Mouse (Mus musculus) heart, adult 18-20 months (tissue): Measurements from ENCODE around the gene Ehmt2. TPM values are rescaled to one million over a fixed set of nuclear protein-coding genes. Genes with fewer than 3 reads are reported as not detected.
A peak's percentile ranks its signal among the peaks of the same experiment; 100 is the strongest.
"Not testable (repeated sequence)": the region's sequence is repeated elsewhere in the genome, so short reads cannot be mapped to it uniquely, and the experiment has no call there.

Source experiments
- DNase-seq, 2 experiments: peaks; one replicate each; pipeline ENCODE4 v3.0.0; 2021 to 2022; ENCODE audit warnings: mixed read lengths in 1 of 2
- microRNA-seq, 2 experiments: library from miRNA; unstranded; fragments of <30 nt; microRNA quantifications; one replicate each; pipeline ENCODE4 v1.2.0; 2022
- total RNA-seq, 2 experiments: library from RNA; stranded (reverse); gene quantifications; 2 replicates each; pipeline ENCODE4 v1.2.3; 2021

The Ehmt2 gene
- total RNA-seq, 2 experiments from 2014 or later: 38.1 to 42.7 TPM

- DNase-seq: no peak
Measured at GRCm38 (mm10) chr17:34953258-34953657, 55.0 kb downstream of the Ehmt2 start.

DNA sequence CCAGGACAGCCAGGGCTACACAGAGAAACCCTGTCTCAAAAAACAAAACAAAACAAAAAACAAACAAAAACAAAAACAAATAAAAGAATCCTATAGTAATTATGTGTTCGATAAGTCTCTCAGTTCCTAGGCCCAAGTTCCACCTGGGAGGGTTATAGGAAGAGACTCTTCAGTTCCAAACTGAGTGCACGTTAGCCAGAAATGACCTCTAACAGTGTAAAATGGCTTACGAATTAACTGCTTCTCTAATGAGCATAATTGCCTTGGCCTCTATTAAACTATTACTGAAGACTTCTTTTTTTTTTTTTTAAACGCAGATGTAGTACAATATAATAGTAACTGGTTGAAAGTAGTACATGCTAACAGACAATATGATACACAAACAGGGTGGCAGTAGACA, 55.6 kb downstream of the Ehmt2 start:
- no peak for DNase-seq

GRCm38 (mm10) chr17:34954831-34955230, 56.6 kb downstream of the Ehmt2 start:
- no peak for DNase-seq

DNA sequence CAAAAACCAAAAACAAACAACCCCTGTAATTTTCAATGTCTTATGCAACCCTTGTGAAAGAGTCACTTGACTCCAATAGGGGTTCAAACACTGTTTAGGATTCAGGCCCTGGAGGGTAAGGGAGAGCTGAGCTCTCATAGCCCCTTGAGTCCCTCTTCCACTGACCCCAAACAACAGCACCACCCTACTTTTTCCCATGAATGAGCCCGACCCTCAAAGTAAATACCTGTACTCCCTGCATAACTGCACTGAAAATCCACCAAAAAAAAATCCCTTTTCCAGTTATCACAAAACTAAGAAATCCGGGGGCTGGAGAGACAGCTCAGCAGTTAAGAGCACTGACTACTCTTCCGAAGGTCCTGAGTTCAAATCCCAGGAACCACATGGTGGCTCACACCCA, 57.6 kb downstream of the Ehmt2 start:
- no peak for DNase-seq

DNA sequence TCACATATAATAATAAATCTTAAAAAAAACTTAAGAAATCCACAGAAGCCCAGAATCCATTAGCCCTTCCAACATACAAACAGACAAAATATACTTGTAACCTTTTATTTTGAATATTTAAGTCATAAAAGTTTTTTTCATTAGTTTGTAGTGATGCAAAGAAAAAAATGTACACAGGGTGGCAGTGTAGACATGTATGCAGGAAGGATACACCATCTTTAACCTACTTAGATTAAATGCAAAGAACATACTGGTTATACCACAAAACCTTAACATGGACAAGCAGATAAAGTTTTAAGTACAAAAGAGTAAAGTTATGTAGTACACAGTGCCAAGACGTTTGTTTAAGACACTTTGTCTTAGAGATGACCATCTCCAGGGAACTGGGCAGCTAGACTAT, 58.1 kb downstream of the Ehmt2 start:
- no peak for DNase-seq

DNA sequence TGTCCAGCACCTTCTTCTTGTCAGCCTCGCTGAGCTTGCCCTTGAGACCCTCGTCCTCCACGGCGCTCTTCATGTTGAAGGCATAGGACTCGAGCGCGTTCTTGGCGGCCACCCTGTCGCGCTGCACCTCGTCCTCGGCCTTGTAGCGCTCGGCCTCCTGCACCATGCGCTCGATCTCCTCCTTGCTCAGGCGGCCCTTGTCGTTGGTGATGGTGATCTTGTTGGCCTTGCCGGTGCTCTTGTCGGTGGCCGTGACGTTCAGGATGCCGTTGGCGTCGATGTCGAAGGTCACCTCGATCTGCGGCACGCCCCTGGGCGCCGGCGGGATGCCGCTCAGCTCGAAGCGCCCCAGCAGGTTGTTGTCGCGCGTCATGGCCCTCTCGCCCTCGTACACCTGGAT, 59.0 kb downstream of the Ehmt2 start:
- not testable (repeated sequence) for DNase-seq

DNA sequence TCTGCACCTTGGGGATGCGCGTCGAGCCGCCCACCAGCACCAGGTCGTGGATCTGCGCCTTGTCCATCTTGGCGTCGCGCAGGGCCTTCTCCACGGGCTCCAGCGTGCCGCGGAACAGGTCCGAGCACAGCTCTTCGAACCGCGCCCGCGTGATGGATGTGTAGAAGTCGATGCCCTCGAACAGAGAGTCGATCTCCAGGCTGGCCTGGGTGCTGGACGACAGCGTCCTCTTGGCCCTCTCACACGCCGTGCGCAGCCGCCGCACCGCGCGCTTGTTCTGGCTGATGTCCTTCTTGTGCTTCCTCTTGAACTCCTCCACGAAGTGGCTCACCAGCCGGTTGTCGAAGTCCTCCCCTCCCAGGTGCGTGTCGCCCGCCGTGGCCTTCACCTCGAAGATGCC, 59.7 kb downstream of the Ehmt2 start:
- not testable (repeated sequence) for DNase-seq

DNA sequence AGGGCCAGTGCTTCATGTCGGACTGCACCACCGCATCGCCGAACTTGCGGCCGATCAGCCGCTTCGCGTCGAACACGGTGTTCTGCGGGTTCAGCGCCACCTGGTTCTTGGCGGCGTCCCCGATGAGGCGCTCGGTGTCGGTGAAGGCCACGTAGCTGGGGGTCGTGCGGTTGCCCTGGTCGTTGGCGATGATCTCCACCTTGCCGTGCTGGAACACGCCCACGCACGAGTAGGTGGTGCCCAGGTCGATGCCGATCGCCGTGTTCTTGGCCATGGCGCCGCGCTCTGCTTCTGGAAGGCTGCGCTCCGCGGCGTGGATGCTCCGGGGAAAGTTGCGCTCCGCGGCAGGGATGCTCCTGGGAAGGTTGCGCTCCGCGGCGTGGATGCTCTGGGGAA, 60.5 kb downstream of the Ehmt2 start:
- DNase-seq: not testable (repeated sequence)

DNA sequence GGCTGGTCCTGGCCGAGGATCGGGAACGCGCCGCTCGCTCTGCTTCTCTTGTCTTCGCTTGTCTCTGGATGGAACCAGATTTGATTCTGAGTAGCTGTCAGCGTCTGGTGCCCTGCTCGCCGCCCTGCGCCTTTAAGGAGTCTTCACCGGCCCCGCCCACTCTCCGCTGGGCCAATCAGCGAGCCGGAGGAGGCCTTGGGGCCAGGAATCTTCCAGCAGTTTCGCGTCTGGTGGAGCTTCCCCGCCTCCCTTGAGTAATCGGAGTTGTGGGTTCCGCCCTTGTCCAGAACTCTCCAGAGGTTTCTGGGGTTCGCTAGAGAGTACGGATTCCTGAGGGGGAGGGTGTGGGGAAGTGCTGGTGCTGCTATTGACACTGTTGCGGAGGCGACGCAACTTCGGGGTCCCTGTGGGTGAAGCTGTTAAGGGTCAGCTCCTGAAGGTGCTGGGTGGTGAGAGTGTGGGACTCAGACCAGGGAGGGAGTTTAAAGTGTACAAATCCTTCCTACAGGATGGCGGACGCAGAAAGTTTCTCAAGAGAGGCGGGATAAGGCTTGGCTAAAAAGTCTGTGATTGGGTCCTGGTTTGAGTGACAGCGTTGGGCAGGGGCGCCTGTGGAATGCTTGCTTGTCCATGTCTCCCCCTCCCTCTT, 61.0 kb downstream of the Ehmt2 start, which contains the start of gene Hspa1b:
TSS of gene Hspa1b (minus strand) at position 109 of the 649 bp plus-strand sequence.
- DNase-seq: peak; percentile 93 to 97

DNA sequence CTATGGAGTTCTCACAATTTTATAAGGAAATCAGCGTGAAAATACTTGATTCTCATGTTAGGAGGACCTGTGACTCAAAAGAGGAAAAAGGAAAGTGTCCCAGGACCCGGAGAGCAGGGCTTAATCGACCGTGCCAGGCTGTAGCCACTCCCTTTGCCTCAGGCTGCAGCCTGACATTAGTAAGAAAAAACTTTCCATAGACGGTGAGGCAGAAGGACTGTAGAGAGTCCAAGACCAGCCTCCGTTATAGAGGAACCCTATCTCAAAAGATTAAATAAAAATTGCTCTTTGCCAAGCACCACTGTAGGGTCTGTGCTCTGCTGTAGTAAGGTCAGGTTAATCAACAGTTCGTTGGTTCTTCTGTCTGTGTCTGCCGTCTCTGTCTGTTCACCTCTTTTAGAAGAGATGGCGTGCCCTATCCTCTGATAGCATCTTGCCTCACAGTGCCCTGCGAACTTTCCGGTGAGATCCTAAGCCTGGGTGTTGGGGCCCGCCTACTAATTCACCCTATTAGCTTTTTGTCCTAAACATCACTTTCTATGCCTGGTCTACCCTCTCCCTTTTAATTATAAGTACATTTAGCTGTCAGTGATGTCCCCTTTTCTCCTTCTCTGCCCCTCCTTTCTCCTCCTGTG, 61.7 kb downstream of the Ehmt2 start:
- peak; percentile 63 to 74 for DNase-seq

- no peak for DNase-seq
Measured at GRCm38 (mm10) chr17:34960702-34961493, 62.6 kb downstream of the Ehmt2 start.

GRCm38 (mm10) chr17:34962125-34962524, 63.9 kb downstream of the Ehmt2 start:
- DNase-seq: peak; percentile 36 to 41

GRCm38 (mm10) chr17:34962841-34963240, 64.6 kb downstream of the Ehmt2 start:
- no peak for DNase-seq

Small RNAs within 50 kb of the gene (microRNA-seq; reads per million reads assigned to microRNA genes)
- 0 reads per million in 2 experiments for gene Mir6972

Other genes starting within 250 kb of the Ehmt2 start
- 10 to 100 TPM; 22.9 to 26.5 TPM for gene Tnxb, start 227.9 kb upstream of the Ehmt2 start, total RNA-seq
- 10 to 100 TPM; 14.4 to 25.5 TPM for gene C4b, start 154.6 kb upstream of the Ehmt2 start, total RNA-seq
- gene Cyp21a1, start 93.9 kb upstream of the Ehmt2 start, total RNA-seq: not detected
- 1 to 10 TPM; 8.5 to 9.5 TPM for gene Stk19, start 61.5 kb upstream of the Ehmt2 start, total RNA-seq
- gene Dxo, start 61.5 kb upstream of the Ehmt2 start, total RNA-seq: 10 to 100 TPM in 1 of 2 experiments, 1 to 10 TPM in 1; 9.8 to 13.3 TPM
- 10 to 100 TPM; 20.5 to 21.0 TPM for gene Skiv2l, start 48.3 kb upstream of the Ehmt2 start, total RNA-seq
- 10 to 100 TPM; 14.4 to 15.2 TPM for gene Nelfe, start 48.1 kb upstream of the Ehmt2 start, total RNA-seq
- 10 to 100 TPM in 1 of 2 experiments, 1 to 10 TPM in 1; 3.3 to 13.7 TPM for gene Cfb, start 36.0 kb upstream of the Ehmt2 start, total RNA-seq
- 1 to 10 TPM; 7.4 to 7.7 TPM for gene Zbtb12, start 19.0 kb upstream of the Ehmt2 start, total RNA-seq
- gene Gm20547, start 16.4 kb upstream of the Ehmt2 start, total RNA-seq: not detected
- 1 to 10 TPM; 2.8 to 4.1 TPM for gene C2, start 204 bp upstream of the Ehmt2 start, total RNA-seq
- gene Slc44a4, start 16.0 kb downstream of the Ehmt2 start, total RNA-seq: under 1 TPM in 1 of 2 experiments, not detected in 1; 0.62 TPM
- 10 to 100 TPM; 14.6 to 15.9 TPM for gene Neu1, start 32.8 kb downstream of the Ehmt2 start, total RNA-seq
- gene Hspa1b, start 60.8 kb downstream of the Ehmt2 start, total RNA-seq: 10 to 100 TPM; 15.5 to 68.2 TPM
- not detected for gene Gm20481, start 71.4 kb downstream of the Ehmt2 start, total RNA-seq
- 10 to 100 TPM; 17.5 to 41.5 TPM for gene Hspa1a, start 73.7 kb downstream of the Ehmt2 start, total RNA-seq
- 10 to 100 TPM in 1 of 2 experiments, 1 to 10 TPM in 1; 9.8 to 10.8 TPM for gene Hspa1l, start 74.2 kb downstream of the Ehmt2 start, total RNA-seq
- gene Lsm2, start 83.4 kb downstream of the Ehmt2 start, total RNA-seq: 10 to 100 TPM; 16.3 to 18.0 TPM
- 10 to 100 TPM; 32.4 to 35.1 TPM for gene Vars, start 102.5 kb downstream of the Ehmt2 start, total RNA-seq
- 10 to 100 TPM; 13.1 to 14.1 TPM for gene Vwa7, start 118.1 kb downstream of the Ehmt2 start, total RNA-seq
- not detected for gene Sapcd1, start 129.5 kb downstream of the Ehmt2 start, total RNA-seq
- not detected for gene Msh5, start 148.3 kb downstream of the Ehmt2 start, total RNA-seq
- gene Clic1, start 151.5 kb downstream of the Ehmt2 start, total RNA-seq: 10 to 100 TPM; 30.4 to 32.4 TPM
- gene Ddah2, start 160.6 kb downstream of the Ehmt2 start, total RNA-seq: 10 to 100 TPM; 14.0 to 19.8 TPM
- gene Ly6g6c, start 166.9 kb downstream of the Ehmt2 start, total RNA-seq: not detected
- gene Mpig6b, start 167.7 kb downstream of the Ehmt2 start, total RNA-seq: under 1 TPM; 0.31 to 0.87 TPM
- not detected for gene Ly6g6e, start 178.4 kb downstream of the Ehmt2 start, total RNA-seq
- under 1 TPM in 1 of 2 experiments, not detected in 1; 0.57 TPM for gene Ly6g6d, start 179.6 kb downstream of the Ehmt2 start, total RNA-seq
- gene Ly6g6f, start 187.1 kb downstream of the Ehmt2 start, total RNA-seq: not detected
- gene Abhd16a, start 190.8 kb downstream of the Ehmt2 start, total RNA-seq: 10 to 100 TPM; 55.1 to 59.5 TPM
- not detected for gene Ly6g5c, start 209.8 kb downstream of the Ehmt2 start, total RNA-seq
- not detected for gene Ly6g5b, start 217.0 kb downstream of the Ehmt2 start, total RNA-seq
- gene Gpank1, start 223.0 kb downstream of the Ehmt2 start, total RNA-seq: 10 to 100 TPM in 1 of 2 experiments, 1 to 10 TPM in 1; 7.3 to 10.5 TPM
- gene Csnk2b, start 223.6 kb downstream of the Ehmt2 start, total RNA-seq: 100 to 1,000 TPM; 149 to 150 TPM
- gene D17H6S53E, start 227.9 kb downstream of the Ehmt2 start, total RNA-seq: 10 to 100 TPM; 25.3 to 28.5 TPM
- not detected for gene Apom, start 233.6 kb downstream of the Ehmt2 start, total RNA-seq
- 100 to 1,000 TPM; 242 to 244 TPM for gene Bag6, start 236.7 kb downstream of the Ehmt2 start, total RNA-seq